Mouse (Mus musculus) E14TG2a.4 (cell line): ENCODE results near the gene Atp2b2.

Experiments
- CTCF ChIP-seq: conservative IDR thresholded peaks from 2 replicates; pipeline ENCODE4 v1.5.1; 2014; ENCODE audit warnings: low read length
- NANOG ChIP-seq: IDR thresholded peaks from 2 replicates; pipeline ENCODE4 v1.6.1; 2014; ENCODE audit warnings: borderline replicate concordance, low read length, mixed read lengths
- POU5F1 ChIP-seq: IDR thresholded peaks from 2 replicates; pipeline ENCODE4 v1.6.1; 2014; ENCODE audit warnings: low read length, borderline replicate concordance

DNA sequence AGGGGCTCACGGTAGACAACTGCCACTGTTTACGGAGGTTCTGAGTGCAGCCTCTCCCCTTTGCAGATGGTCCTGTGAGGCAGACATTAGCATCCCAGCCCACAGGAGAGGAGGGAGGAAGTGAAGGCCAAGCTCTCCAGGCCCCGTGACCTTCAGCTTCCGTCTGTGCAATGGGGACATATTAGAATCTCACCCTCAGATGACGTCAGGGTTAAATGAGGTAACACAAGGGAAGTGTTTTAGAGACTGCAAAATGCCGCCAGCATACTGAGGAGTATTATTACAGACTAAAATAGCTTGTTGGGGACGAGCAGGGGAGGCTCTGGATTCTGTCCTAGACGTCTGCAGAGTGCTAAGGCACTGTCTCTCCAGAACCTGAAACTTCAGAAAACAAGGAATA is 106.3 kb downstream of the Atp2b2 start:
- TF ChIP-seq CTCF (no peak), NANOG (no peak), POU5F1 (no peak)
